Mouse (Mus musculus) limb, embryonic 14.5 days (tissue): ENCODE measurements at regions not wholly inside any gene's neighbourhood (a gene's known extent, or its start where the extent isn't known, plus 50 kb on each side); places are given as distances from the start of the nearest gene placed in this dataset.

Source experiments
- ATAC-seq: fragments of 200-750 bp; cut with Nextera tagmentation; 2 replicates; pipeline ENCODE4 v1.8.0; 2017; ENCODE audit warnings: low read depth, moderate number of reproducible peaks, moderate TSS enrichment; ENCODE audit not compliant: low FRiP score
- DNase-seq: peaks from one replicate; pipeline ENCODE4 v3.0.0-alpha.2; 2015; ENCODE audit warnings: low spot score
- H3K27ac ChIP-seq: fragments of 300-500 bp; sonication (generic); replicated peaks from 2 replicates; pipeline ENCODE4 v1.5.1; 2014; ENCODE audit warnings: low read depth, mild to moderate bottlenecking, low read length, moderate library complexity, mixed read lengths
- H3K27me3 ChIP-seq: fragments of 300-500 bp; sonication (generic); 2 replicates; pipeline ENCODE4 v1.6.1; 2014; ENCODE audit warnings: low read length, mixed read lengths; ENCODE audit not compliant: control insufficient read depth, insufficient read depth
- H3K36me3 ChIP-seq: fragments of 300-500 bp; sonication (generic); 2 replicates; pipeline ENCODE4 v1.6.1; 2014; ENCODE audit warnings: mild to moderate bottlenecking, low read length, moderate library complexity, mixed read lengths; ENCODE audit not compliant: control insufficient read depth, insufficient read depth
- H3K4me1 ChIP-seq: fragments of 300-500 bp; sonication (generic); 2 replicates; pipeline ENCODE4 v1.6.1; 2014; ENCODE audit warnings: antibody characterized with exemption, low read length, mixed read lengths; ENCODE audit not compliant: control insufficient read depth, insufficient read depth
- H3K4me2 ChIP-seq: fragments of 300-500 bp; sonication (generic); replicated peaks from 2 replicates; pipeline ENCODE4 v1.6.1; 2014; ENCODE audit warnings: low read depth, mild to moderate bottlenecking, low read length, moderate library complexity; ENCODE audit not compliant: severe bottlenecking
- H3K4me3 ChIP-seq: fragments of 300-500 bp; sonication (generic); replicated peaks from 2 replicates; pipeline ENCODE4 v1.5.1; 2014; ENCODE audit warnings: low read length
- H3K9ac ChIP-seq: fragments of 300-500 bp; sonication (generic); 2 replicates; pipeline ENCODE4 v1.6.1; 2014; ENCODE audit warnings: mild to moderate bottlenecking, low read depth, low read length, moderate library complexity; ENCODE audit not compliant: severe bottlenecking
- H3K9me3 ChIP-seq: fragments of 300-500 bp; sonication (generic); 2 replicates; pipeline ENCODE4 v1.6.1; 2016; ENCODE audit warnings: low read length; ENCODE audit not compliant: control insufficient read depth
- POLR2A ChIP-seq: fragments of 200-500 bp; IDR thresholded peaks from 2 replicates; pipeline ENCODE4 v1.8.0; 2012; ENCODE audit warnings: inconsistent platforms, mild to moderate bottlenecking, moderate library complexity, borderline replicate concordance; ENCODE audit not compliant: insufficient read depth, insufficient read length; ENCODE audit errors: extremely low read depth
- WGBS: fragments of 180-500 bp; shearing (Covaris S2); extraction: QIAGEN DNeasy Blood & Tissue Kit; methylation state at CpG from one replicate; pipeline ENCODE4 v1.1.7; 2014; 5-methylcytosine and 5-hydroxymethylcytosine counted together

- no peak for TF ChIP-seq POLR2A
- no peak overlapping the region for H3K4me2 ChIP-seq
- H3K4me3 ChIP-seq, result no peak overlapping the region
- H3K27ac ChIP-seq, result no peak overlapping the region
- H3K36me3 ChIP-seq, result no peaks in the 10 kb centered on the region
- ATAC-seq (no peak), DNase-seq (no peak)
- H3K9me3 ChIP-seq, result no peaks in the 10 kb centered on the region
- H3K9ac ChIP-seq, result no peak overlapping the region
- 92% methylated on average over 3 of the region's 3 CpGs for WGBS
- no peaks in the 10 kb centered on the region for H3K27me3 ChIP-seq
- no peaks in the 10 kb centered on the region for H3K4me1 ChIP-seq
Measured at GRCm38 (mm10) chr7:70135416-70135815, 231.1 kb downstream of the Nr2f2 start.

- Histone ChIP-seq H3K4me3 (no peak overlapping the region), H3K27me3 (no peaks in the 10 kb centered on the region), H3K27ac (no peak overlapping the region), H3K4me2 (no peak overlapping the region), H3K36me3 (no peaks in the 10 kb centered on the region), H3K9me3 (no peaks in the 10 kb centered on the region), H3K9ac (no peak overlapping the region), H3K4me1 (no peaks in the 10 kb centered on the region)
- ATAC-seq (no peak), DNase-seq (no peak)
- WGBS, result 72% methylated on average over 15 of the region's 15 CpGs
- no peak for TF ChIP-seq POLR2A
Measured at GRCm38 (mm10) chr7:70129963-70130362, 236.6 kb downstream of the Nr2f2 start.

- no peak overlapping the region for H3K9ac ChIP-seq
- no peak for TF ChIP-seq POLR2A
- no peak overlapping the region for H3K4me3 ChIP-seq
- ATAC-seq (no peak), DNase-seq (no peak)
- H3K36me3 ChIP-seq, result no peaks in the 10 kb centered on the region
- H3K9me3 ChIP-seq, result no peaks in the 10 kb centered on the region
- peaks cover 17% of the 10 kb centered on the region for H3K27me3 ChIP-seq
- WGBS, result 79% methylated on average over 9 of the region's 9 CpGs
- no peak overlapping the region for H3K27ac ChIP-seq
- no peak overlapping the region for H3K4me2 ChIP-seq
- peaks cover 6% of the 10 kb centered on the region; the same call in 1 of the 2 replicates for H3K4me1 ChIP-seq
Measured at GRCm38 (mm10) chr7:70122818-70123217, 243.7 kb downstream of the Nr2f2 start.

GRCm38 (mm10) chr7:70119517-70119916 lies 247.0 kb downstream of the Nr2f2 start:
- Histone ChIP-seq H3K36me3 (no peaks in the 10 kb centered on the region), H3K4me3 (no peak overlapping the region), H3K9me3 (no peaks in the 10 kb centered on the region), H3K4me1 (peaks cover 6% of the 10 kb centered on the region; the same call in 1 of the 2 replicates), H3K27me3 (peaks cover 17% of the 10 kb centered on the region), H3K4me2 (no peak overlapping the region), H3K9ac (no peak overlapping the region), H3K27ac (no peak overlapping the region)
- DNase-seq, result no peak
- no peak for TF ChIP-seq POLR2A
- ATAC-seq, result no peak
- WGBS, result 52% methylated on average over 8 of the region's 8 CpGs

GRCm38 (mm10) chr7:70118971-70119370 lies 247.6 kb downstream of the Nr2f2 start:
- Histone ChIP-seq H3K27ac (no peak overlapping the region), H3K9ac (no peak overlapping the region), H3K36me3 (no peaks in the 10 kb centered on the region), H3K27me3 (peaks cover 17% of the 10 kb centered on the region), H3K4me2 (peak overlapping the region; percentile 52), H3K4me3 (no peak overlapping the region), H3K9me3 (no peaks in the 10 kb centered on the region), H3K4me1 (peaks cover 6% of the 10 kb centered on the region; the same call in 1 of the 2 replicates)
- DNase-seq (no peak), ATAC-seq (no peak)
- TF ChIP-seq POLR2A, result no peak
- WGBS, result 41% methylated on average over 7 of the region's 7 CpGs
